Mouse (Mus musculus): Measurements from ENCODE around the gene Ercc4. TPM values are rescaled to one million over a fixed set of nuclear protein-coding genes. Genes with fewer than 3 reads are reported as not detected.

The Ercc4 gene
- polyA plus RNA-seq (2017; shearing (Covaris generic)): 10 to 100 TPM; 20.0 to 31.3 TPM

DNA sequence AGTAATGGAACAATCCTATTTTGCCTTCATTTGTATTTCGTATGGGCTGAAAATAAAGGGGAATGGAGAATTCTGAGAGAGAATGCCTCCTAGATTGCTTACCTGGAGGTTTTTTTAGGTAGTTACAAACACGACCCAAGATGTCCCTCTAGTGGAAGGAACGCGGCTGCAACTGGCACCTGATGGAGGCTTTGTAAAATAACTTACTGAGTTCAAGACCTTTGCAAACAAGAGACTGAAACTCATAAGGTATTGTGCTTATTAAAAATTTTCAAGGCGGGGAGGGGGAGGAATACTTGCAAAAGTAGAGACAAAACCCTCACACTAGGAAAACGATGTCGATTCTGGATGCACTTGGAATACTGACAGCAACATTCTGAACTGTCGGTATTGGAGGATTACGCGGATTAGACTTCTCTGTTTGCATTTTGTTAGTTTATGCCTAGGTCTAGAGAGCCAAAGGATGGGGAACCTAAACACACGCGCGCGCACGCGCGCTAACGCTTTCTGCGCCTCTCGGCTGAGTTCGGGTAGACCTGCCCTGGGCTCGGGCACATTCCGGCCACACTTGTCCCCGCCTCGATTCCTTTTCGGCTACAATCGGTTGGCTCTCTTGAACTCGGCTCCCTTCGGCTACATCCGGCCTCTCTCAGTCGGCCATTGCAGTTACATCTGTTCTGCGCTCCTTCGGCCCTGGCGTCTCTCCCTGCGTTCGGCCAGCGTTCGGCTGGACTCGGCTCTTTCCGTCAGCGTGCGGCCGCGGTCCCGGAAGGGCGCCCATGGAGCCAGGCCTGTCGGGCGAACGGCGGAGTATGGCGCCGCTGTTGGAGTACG lies at the start of gene Ercc4:
TSS of gene Ercc4 (plus strand) at position 529 of the 834 bp plus-strand sequence.

Other genes starting within 250 kb of the Ercc4 start
- gene Mrtfb, start 146.8 kb downstream of the Ercc4 start, polyA plus RNA-seq (2017; shearing (Covaris generic)): 10 to 100 TPM in 1 of 2 experiments, 1 to 10 TPM in 1; 8.8 to 10.2 TPM